Mouse (Mus musculus): ENCODE measurements around the gene Smim8.
A peak's percentile ranks its signal among the peaks of the same experiment; 100 is the strongest.
"Not testable (repeated sequence)": the region's sequence is repeated elsewhere in the genome, so short reads cannot be mapped to it uniquely, and the experiment has no call there.

The Smim8 gene

GRCm38 (mm10) chr4:34777677-34778527, at the start of gene Smim8:
Gene Smim8, minus strand, starts transcription at chr4:34778423.
- DNase-seq (ENCODE audit: extremely low read depth, low read depth), result peak; percentile 69

DNA sequence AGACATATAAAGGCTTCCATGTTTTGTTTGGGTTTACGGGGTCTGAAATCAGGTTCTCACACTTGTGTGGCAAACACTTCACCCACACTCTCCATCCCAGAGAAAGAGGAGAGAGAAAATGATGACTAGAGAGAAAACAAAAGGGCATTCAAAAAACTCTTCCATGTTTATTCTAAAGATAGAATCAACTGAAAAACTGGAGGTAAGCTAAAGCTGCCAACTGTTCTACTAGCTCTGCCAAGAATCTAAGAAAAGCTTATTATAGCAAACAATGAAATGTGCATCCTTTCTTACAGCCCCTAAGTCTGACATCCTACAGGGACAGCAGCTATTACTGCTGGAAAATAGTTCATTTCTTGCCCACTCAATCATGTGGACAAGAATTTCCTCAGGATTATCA, 45.7 kb upstream of the Smim8 start:
- no peak for DNase-seq (ENCODE audit: extremely low read depth, low read depth)

- no peak for DNase-seq (ENCODE audit: extremely low read depth, low read depth)
Observed at GRCm38 (mm10) chr4:34819904-34820303, 41.7 kb upstream of the Smim8 start.

DNA sequence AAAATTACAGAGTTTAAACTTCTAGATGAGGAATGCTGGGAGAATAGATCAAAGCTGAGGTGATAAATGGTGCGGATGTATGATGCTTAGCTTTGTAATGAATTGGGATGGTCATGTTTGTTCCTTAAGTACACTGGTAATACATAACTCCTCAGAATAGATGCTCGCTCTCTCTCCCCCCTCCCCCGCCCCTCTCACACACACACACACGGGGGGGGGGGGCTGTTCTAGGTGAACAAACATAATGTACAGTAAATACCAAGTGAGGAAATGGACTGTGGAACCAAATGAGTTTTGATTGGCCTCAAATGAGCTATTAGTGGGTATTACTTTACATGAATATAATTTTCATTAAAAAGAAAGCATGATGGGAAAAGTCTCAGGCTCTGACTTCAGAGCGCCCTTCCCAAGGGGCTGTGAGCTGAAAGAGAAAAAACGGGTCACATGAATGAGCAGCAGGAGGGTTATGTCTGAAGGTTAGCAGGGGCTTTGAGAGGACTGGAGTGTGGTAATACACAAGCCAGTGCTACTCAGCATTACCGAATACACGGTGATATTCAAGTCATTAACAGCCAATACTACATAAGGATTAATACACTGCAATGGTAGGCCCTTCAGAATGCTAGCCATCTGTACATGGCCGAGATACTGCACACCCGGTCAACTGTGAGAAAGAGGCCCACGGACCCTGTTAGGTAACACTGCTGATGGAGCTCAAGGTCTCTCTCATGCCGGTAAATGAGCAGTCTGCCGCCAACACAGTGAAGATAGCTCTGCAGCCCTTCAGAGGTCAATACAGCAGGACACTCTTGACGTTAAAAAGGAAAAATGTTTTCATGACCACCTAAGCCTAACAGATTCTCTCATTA, 23.2 kb upstream of the Smim8 start:
- DNase-seq (ENCODE audit: extremely low read depth, low read depth), result no peak

DNA sequence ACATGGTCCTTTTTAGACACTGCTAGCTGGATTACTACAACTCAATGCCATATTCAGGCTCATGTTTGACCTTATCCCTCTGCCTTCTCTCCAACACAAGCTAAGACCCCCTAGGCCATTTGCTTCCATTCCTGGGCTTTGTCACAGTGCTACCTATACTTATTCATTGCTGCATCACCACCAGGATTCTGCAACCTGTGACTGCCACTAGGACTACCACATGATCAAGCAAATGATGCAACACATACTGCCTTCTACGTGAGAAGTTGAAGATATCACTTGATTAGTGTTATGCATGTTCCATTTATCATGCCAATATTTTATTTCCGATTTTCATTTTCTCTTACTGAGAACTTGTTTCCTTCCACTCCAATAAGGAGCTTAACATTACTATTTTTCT, 19.8 kb upstream of the Smim8 start:
- DNase-seq (ENCODE audit: extremely low read depth, low read depth), result no peak

DNA sequence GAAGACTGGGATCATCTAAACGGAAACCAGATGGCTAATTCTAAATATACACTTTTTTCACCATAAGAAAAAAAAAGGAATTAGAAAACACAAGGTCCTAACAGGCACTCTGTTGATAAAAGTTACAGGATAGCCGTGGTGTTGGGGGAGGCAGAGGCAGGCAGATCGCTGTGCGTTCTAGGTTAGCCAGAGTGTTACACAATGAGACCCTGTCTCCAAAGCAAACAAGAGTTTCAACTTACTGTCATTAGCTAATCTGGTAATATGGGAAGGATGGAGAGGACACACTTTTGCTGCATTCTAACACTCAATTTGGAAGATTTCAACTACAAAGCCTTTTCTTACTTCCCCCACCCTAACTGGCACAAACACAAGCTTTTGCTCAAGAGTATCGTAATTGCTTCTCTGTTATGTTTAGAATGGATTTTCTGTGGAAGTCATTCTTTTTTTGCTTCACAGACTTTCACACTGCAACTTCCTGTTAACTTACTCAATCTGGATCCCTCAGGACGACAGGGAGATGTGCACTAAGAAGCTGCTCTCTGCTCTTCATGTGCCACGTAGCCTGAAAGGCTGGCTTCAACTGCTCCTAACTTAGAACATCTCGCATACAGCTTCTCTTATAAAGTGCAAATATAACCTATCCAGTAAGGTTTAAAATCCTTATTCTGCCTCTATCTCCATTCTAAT, 19.2 kb upstream of the Smim8 start:
- DNase-seq (ENCODE audit: extremely low read depth, low read depth), result no peak

DNA sequence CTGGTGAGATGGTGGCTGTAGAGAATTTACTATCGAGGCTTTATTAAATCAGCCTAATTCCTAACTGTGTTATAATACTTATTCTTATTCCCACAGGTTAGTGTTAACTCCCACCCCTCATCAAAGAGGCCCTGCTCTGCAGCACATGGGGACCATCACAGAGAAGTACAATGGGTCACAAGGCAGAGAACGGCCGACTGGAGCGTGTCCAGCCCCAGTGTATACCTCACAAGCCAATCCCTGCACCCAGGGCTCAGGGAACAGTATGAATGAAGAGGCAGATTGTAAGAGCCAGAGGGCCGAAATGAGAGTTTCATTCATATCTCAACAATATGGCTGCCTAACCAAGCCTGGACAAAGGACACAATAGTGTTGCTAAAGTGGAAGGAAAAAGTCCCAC, 18.1 kb upstream of the Smim8 start:
- DNase-seq (ENCODE audit: extremely low read depth, low read depth), result no peak

DNA sequence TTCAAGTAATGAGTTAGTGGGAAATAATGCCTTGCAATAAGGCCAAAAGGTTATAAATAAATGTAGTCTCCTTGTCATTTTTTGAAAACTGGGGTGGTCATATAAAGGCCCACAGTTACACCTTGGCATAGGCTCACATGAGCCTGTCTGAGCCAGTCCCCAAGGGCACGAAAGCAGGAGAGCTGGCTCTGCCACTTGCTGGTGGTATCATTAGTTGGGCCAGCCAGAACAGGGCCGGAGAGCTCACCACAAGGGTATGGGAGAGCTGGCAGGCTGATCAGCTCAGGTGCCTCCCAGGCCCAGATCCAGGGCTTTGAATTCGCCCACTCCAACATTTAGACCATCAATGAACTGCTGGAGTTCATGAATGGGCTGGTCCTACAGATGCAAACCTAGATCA, 8.3 kb upstream of the Smim8 start:
- DNase-seq (ENCODE audit: extremely low read depth, low read depth), result no peak

DNA sequence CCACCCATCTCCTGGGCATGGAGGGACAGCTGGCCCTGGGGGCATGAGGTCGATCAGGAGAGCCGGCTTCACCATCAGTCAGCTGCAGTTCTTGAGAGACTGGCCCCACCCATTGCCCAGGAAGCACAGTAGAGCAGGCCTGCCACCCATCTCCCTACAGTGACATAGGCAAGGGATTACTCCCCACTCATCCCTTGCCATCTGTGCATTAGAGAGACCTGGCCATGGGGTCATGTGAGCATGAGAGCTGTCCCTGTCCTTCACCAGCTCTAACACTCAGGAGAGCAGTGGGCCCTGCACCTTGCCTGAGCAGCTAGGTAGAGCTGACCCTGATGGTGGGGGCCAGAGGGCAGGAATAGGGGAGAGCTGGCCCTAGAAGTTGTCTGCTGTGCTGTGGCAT, 7.4 kb upstream of the Smim8 start:
- no peak for DNase-seq (ENCODE audit: extremely low read depth, low read depth)

DNA sequence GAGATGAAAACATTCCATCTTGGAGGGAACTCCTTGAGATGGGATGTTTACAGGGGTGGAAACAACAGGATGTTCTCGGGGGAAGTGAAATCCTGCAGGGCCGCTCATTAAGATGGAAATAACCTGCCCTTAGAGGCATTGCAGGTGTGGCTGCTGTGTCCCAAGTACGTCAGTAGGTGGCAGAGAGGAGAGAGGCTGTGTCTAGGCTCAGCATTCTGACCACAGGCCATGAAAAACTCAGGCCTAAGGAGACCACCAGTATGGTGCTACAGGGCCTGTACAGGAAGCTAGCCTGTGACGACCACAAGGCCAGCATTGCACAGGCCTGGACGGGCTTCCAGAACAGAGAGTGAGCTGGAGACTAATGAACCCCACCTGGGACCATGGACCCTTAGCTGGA, 6.6 kb upstream of the Smim8 start:
- no peak for DNase-seq (ENCODE audit: extremely low read depth, low read depth)

DNA sequence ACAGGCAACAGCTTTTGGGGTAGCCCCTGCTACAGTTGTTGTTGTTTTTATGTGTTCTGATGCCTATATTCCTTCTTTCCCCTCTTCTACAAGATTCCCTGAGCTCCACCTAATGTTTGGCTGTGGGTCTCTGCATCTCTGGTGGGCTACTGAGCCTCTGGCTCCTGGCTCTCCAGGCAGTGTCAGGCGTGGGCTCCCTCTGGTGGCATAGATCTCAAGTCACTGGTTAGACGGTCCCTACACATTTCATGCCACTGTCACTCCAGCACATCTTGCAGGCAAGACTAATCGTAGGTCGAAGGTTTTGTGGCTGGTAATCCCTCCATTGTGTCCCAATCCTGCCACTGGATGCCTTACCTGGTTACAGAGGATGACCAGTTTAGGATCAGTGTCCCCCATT, 4.5 kb upstream of the Smim8 start:
- no peak for DNase-seq (ENCODE audit: extremely low read depth, low read depth)

GRCm38 (mm10) chr4:34771652-34772371, 6.4 kb downstream of the Smim8 start:
- DNase-seq (ENCODE audit: extremely low read depth, low read depth), result no peak

DNA sequence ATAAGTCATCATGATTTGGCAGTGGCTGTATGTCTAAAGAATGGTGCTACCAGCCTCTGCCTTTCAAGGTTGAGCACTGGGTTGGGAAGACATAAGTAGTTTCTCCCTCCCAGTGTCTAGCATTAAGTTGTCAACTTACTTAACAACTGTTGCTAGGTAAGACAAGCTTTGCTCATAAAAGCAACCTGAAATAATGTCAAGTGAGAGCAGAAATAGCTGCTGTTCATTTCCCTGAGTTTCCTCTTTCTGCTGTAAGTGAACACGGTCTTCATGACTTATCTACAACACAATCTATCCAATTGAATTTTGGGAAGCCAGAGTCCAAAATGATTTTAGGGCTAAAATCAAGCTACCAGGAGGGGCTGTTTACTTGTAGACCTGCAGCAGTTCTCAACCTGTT, 22.1 kb downstream of the Smim8 start, which contains the start of gene Gm136:
Gene Gm136, minus strand, starts transcription at position 101 of the 400 bp plus-strand sequence.
- no peak for DNase-seq (ENCODE audit: extremely low read depth, low read depth)

DNA sequence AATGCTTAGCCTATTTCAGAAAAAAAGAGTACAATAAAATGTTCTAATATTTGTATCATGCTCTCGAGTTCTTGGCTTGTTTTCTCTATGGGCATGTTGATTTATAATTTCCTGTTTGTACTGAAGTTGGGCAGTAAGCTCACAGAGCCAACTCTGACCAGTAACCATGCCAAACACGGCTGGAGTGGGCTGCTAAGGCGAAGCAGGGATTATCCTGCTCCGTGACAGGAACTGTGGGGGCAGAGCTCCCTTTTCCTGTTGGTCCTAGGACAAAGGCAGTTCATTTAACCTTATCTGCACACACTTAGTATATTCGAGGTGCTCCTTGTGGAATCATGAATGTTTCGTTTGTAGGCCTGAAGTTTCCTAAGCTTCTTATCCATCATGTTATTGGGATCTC, 29.0 kb downstream of the Smim8 start:
- no peak for DNase-seq (ENCODE audit: extremely low read depth, low read depth)

GRCm38 (mm10) chr4:34734461-34734860, 43.8 kb downstream of the Smim8 start:
- no peak for DNase-seq (ENCODE audit: extremely low read depth, low read depth)

DNA sequence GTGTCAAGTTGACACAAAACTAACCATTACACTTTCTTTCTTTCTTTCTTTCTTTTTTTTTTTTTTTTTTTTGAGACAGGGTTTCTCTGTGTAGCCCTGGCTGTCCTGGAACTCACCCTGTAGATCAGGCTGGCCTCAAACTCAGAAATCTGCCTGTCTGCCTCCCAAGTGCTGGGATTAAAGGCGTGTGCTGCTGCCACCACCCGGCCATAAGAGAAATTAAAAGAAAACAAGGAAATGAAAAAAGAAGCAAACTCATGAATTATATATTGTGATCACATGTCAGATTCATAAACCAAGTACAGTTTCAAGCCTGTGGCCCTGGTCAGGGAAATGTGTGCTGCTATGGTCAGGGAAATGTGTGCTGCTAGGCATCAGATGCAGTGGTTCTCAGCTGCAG, 44.8 kb downstream of the Smim8 start:
- peak; percentile 6 for DNase-seq (ENCODE audit: extremely low read depth, low read depth)

DNA sequence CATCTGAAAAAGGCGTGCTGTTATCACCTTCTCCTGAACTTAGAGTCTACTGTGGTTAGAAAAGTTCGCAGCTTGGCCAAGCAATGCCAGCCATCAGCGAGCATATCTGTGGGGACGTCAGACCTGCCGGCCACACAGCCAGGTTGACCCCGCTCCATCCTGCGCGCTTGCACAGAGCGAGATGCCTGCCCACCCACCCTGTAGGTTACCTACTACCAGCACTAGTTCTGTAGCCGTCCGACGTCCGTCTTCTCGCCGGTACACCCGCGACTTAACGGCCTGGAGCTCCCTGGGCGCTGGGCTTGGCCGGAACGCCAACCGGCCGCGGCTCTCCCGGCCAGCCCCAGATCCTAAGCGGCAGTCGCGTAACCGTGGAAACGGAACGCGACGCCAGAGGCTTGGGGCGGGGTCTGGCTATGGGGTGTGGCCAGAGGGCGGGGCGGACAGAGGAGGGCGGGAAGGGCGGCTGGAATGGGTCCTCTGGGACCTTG, 48.3 kb downstream of the Smim8 start, which contains the start of gene Cfap206:
Gene Cfap206, minus strand, starts transcription at position 356 of the 491 bp plus-strand sequence.
- DNase-seq (ENCODE audit: extremely low read depth, low read depth), result no peak

GRCm38 (mm10) chr4:34725710-34726109, 52.5 kb downstream of the Smim8 start:
- not testable (repeated sequence) for DNase-seq (ENCODE audit: extremely low read depth, low read depth)

DNA sequence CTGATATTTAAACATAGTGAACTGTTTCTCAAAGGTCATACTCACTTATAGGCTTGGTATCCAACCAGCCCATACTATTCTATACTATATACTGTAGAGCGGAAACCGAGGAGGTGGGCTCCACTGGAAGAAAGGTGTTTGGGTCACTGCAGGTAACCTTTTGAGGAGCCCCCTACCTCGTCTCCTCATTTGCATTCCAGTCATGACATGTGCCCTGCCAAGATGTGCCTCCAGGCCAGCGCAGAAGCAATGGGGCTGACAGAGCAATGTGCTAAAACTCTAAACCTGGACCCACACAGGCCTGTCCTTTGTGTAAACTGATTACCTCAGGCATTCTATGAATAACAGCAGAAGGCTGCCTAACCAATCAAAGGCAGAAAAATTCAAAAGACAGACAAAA, 53.9 kb downstream of the Smim8 start:
- no peak for DNase-seq (ENCODE audit: extremely low read depth, low read depth)

DNA sequence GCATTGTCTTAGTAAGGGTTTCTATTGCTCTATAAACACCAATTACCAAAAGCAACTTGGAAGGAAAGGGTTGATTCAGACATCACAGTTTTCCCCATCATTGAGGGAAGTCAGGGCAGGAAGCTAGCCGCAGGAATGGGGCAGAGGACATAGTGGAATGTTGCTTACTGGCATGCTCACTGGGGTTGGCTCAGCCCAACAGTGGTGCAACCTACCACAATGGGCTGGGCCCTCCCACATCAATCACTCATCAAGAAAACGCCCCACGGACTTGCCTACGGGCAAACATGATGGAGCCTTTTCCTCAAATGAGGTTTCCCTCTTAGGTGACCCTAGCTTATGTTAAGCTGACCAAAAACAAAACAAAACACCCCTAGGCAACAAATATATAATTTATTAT, 55.0 kb downstream of the Smim8 start:
- no peak for DNase-seq (ENCODE audit: extremely low read depth, low read depth)
